Mouse (Mus musculus) c-Kit-positive CD71-negative TER-119-negative erythroid progenitor cells, embryonic 14.5 days (primary cell): ENCODE results near the gene Atxn7l3.
A peak's percentile ranks its signal among the peaks of the same experiment; 100 is the strongest.
"Not testable (repeated sequence)": the region's sequence is repeated elsewhere in the genome, so short reads cannot be mapped to it uniquely, and the experiment has no call there.

Experiments
- DNase-seq: peaks from one replicate; pipeline ENCODE4 v3.0.0-alpha.2; 2013; ENCODE audit warnings: low read depth

The Atxn7l3 gene

GRCm38 (mm10) chr11:102294887-102295597, 1.4 kb downstream of the Atxn7l3 start:
- DNase-seq: no peak

GRCm38 (mm10) chr11:102294416-102294815, 2.0 kb downstream of the Atxn7l3 start:
- DNase-seq: no peak

- no peak for DNase-seq
Measured at GRCm38 (mm10) chr11:102293971-102294370, 2.5 kb downstream of the Atxn7l3 start.

- no peak for DNase-seq
Measured at GRCm38 (mm10) chr11:102291051-102291535, 5.3 kb downstream of the Atxn7l3 start.

GRCm38 (mm10) chr11:102290141-102290540, 6.3 kb downstream of the Atxn7l3 start:
- no peak for DNase-seq

GRCm38 (mm10) chr11:102289511-102290100, 6.8 kb downstream of the Atxn7l3 start:
- no peak for DNase-seq

GRCm38 (mm10) chr11:102288913-102289312, 7.5 kb downstream of the Atxn7l3 start:
- no peak for DNase-seq

- no peak for DNase-seq
Measured at GRCm38 (mm10) chr11:102288027-102288804, 8.2 kb downstream of the Atxn7l3 start.

GRCm38 (mm10) chr11:102287485-102287884, 8.9 kb downstream of the Atxn7l3 start:
- DNase-seq: no peak

GRCm38 (mm10) chr11:102285095-102285834, 11.2 kb downstream of the Atxn7l3 start:
- DNase-seq: no peak

GRCm38 (mm10) chr11:102284501-102285094, 11.8 kb downstream of the Atxn7l3 start, which contains the start of gene Tmub2:
TSS of gene Tmub2 (plus strand) at chr11:102284931.
- DNase-seq: peak; percentile 98

GRCm38 (mm10) chr11:102283922-102284321, 12.5 kb downstream of the Atxn7l3 start:
- no peak for DNase-seq

GRCm38 (mm10) chr11:102280267-102280666, 16.2 kb downstream of the Atxn7l3 start:
- DNase-seq: not testable (repeated sequence)

- no peak for DNase-seq
Measured at GRCm38 (mm10) chr11:102279595-102279994, 16.8 kb downstream of the Atxn7l3 start.

- DNase-seq: no peak
Measured at GRCm38 (mm10) chr11:102277754-102278153, 18.7 kb downstream of the Atxn7l3 start.

GRCm38 (mm10) chr11:102276411-102276915, 20.0 kb downstream of the Atxn7l3 start:
- no peak for DNase-seq

- DNase-seq: no peak
Measured at GRCm38 (mm10) chr11:102268520-102269244, 27.7 kb downstream of the Atxn7l3 start, which contains the start of gene Asb16. TSS of gene Asb16 (plus strand) at chr11:102268743.

GRCm38 (mm10) chr11:102267480-102267879, 29.0 kb downstream of the Atxn7l3 start:
- peak; percentile 45 for DNase-seq

- DNase-seq: no peak
Measured at GRCm38 (mm10) chr11:102266631-102267355, 29.6 kb downstream of the Atxn7l3 start.

GRCm38 (mm10) chr11:102265816-102266215, 30.6 kb downstream of the Atxn7l3 start:
- DNase-seq: no peak
